In genomic region chr17:78400130-78400840, GRCm38 (mm10) we compare ENCODE assay signal across 8 mouse cellular contexts. TPM values are rescaled to one million over a fixed set of nuclear protein-coding genes. Genes with fewer than 3 reads are reported as not detected.
DNase-seq lines count a peak whose midpoint lies in the region; ATAC-seq lines count a peak whose summit lies in the region.

No protein-coding gene starts in this region.

- no peak overlapping the region for H3K9ac ChIP-seq in heart, embryonic 12.5 days

- no peak overlapping the region for H3K4me3 ChIP-seq in heart, embryonic 12.5 days
- H3K4me3 ChIP-seq in megakaryocyte, embryonic 14.5 days (replicated peaks): peak overlapping the region; percentile 70

- 70% methylated on average over 12 of the region's 12 CpGs for WGBS in heart, embryonic 12.5 days

- peak; percentile 93 for ATAC-seq in heart, embryonic 12.5 days (ENCODE audit: insufficient number of reproducible peaks, low FRiP score)
- ATAC-seq in common myeloid progenitor, adult 5-6 weeks (replicated peaks; ENCODE audit: low read depth, poor library complexity, severe bottlenecking): peak; percentile 47

- no peak for DNase-seq in heart, adult 8-10 months (ENCODE audit: low spot score)
- peak; percentile 90 for DNase-seq in 3T3-L1 (ENCODE audit: low read depth, low spot score)
- no peak for DNase-seq in ovary, postnatal 10 days (ENCODE audit: low spot score)
- DNase-seq in adrenal gland, postnatal 10 days: no peak
- DNase-seq in gastrocnemius, postnatal 10 days: no peak

- no peak overlapping the region for H3K4me2 ChIP-seq in heart, embryonic 12.5 days

- H3K9me3 ChIP-seq in heart, embryonic 12.5 days (replicated peaks): no peaks in the 10 kb centered on the region
- H3K9me3 ChIP-seq in megakaryocyte, embryonic 14.5 days: no peaks in the 10 kb centered on the region

- peak overlapping the region; percentile 8; the same call in 1 of the 2 replicates for H3K27ac ChIP-seq in heart, embryonic 12.5 days (ENCODE audit: poor library complexity, severe bottlenecking)

- H3K4me1 ChIP-seq in heart, embryonic 12.5 days (replicated peaks): peaks cover 36% of the 10 kb centered on the region
- peaks cover 43% of the 10 kb centered on the region for H3K4me1 ChIP-seq in megakaryocyte, embryonic 14.5 days

- peaks cover 33% of the 10 kb centered on the region for H3K36me3 ChIP-seq in heart, embryonic 12.5 days
- H3K36me3 ChIP-seq in megakaryocyte, embryonic 14.5 days (replicated peaks; ENCODE audit: low read length): peaks cover 97% of the 10 kb centered on the region

- H3K27me3 ChIP-seq in heart, embryonic 12.5 days (replicated peaks): no peaks in the 10 kb centered on the region
- no peaks in the 10 kb centered on the region for H3K27me3 ChIP-seq in megakaryocyte, embryonic 14.5 days (replicated peaks)

RNA-seq across cellular contexts. Expression of gene Fez2, which starts 17.7 kb away (rescaled TPM):
- polyA plus RNA-seq in heart, embryonic 12.5 days (2016; fragmentation: Nextera tagmentation; extraction: Ambion mirVana): 44.7 and 46.8 TPM in 2 replicates
- total RNA-seq in heart, adult 8-10 months (2022): 10 to 100 TPM; 77.0 to 92.6 (median 86.4) TPM
- total RNA-seq in common myeloid progenitor, adult 5-6 weeks (2017): 13.0 and 16.3 TPM in 2 replicates
- polyA plus RNA-seq in megakaryocyte, embryonic 14.5 days (2012; ENCODE audit: insufficient read depth, low replicate concordance): 3.8 and 9.9 TPM in 2 replicates
- 10 to 100 TPM; 36.7 to 45.4 TPM for total RNA-seq in adrenal gland, postnatal 10 days (2021)
- total RNA-seq in gastrocnemius, postnatal 10 days (2021): 10 to 100 TPM; 54.8 to 61.1 TPM
